Mouse (Mus musculus): ENCODE results near the gene Gpr149.

DNA sequence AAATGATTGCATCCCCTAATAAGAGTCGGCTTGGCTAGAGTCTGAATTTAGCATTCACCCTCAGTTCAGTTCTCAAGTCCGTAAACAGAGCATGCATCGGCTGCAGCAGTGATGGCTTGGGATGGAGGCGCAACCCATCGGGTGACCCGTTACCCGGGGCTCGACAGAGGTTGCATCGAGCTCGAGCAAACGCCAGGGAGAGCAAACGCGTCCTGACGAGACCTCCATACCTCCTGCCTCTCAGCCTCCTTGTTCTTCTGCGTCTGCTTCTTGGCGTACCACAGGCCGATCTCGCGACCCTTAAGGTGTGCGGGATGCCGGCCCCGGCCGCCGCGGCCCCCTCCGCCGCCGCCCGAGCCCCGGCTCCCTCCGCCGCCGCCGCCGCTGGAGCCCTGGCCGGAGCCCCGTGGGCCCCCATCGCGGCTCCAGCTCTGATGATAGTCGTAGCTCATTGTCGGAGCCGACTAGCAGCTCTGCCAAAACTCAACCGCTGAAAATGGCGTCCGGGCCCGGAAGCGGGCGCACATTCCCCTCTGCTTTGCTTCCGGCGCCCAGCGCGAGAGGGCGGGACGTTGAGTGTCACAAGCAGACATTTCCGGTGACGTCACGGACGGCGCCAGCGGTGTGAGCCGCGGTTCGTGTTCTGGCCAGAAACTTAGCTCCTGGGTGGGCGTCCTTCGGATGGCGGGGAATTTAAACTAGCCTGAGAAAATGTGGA lies 98.3 kb downstream of the Gpr149 start, which contains the start of gene Dhx36:
- peak; percentile 65; the same call in 1 of the 2 replicates for TF ChIP-seq POLR2A (IDR thresholded peaks at IDR 0.05; ENCODE audit: borderline replicate concordance, extremely low read depth, insufficient read depth, insufficient read length, poor library complexity, severe bottlenecking)
- TF ChIP-seq CTCF (IDR thresholded peaks at IDR 0.05; ENCODE audit: borderline replicate concordance, extremely low read depth, insufficient read depth, insufficient read length), result no peak

Data from brain, embryonic 14.5 days (tissue).